Mouse (Mus musculus) E14TG2a.4 (cell line): ENCODE data around the gene Cfap45.

Experiments
- H3K27me3 ChIP-seq: 2 replicates; pipeline ENCODE4 v1.6.1; 2014; ENCODE audit warnings: low read length, control low read depth; ENCODE audit not compliant: insufficient read depth
- H3K36me3 ChIP-seq: 2 replicates; pipeline ENCODE4 v1.6.1; 2014; ENCODE audit warnings: low read length, control low read depth; ENCODE audit not compliant: insufficient read depth
- H3K4me1 ChIP-seq: replicated peaks from 2 replicates; pipeline ENCODE4 v1.6.1; 2014; ENCODE audit warnings: low read depth, low read length, control low read depth
- H3K4me3 ChIP-seq: replicated peaks from 2 replicates; pipeline ENCODE4 v1.5.1; 2014; ENCODE audit warnings: mild to moderate bottlenecking, low read length
- H3K9me3 ChIP-seq: 2 replicates; pipeline ENCODE4 v1.6.1; 2014; ENCODE audit warnings: low read length, control low read depth
- CTCF ChIP-seq: conservative IDR thresholded peaks from 2 replicates; pipeline ENCODE4 v1.5.1; 2014; ENCODE audit warnings: low read length
- NANOG ChIP-seq: IDR thresholded peaks from 2 replicates; pipeline ENCODE4 v1.6.1; 2014; ENCODE audit warnings: borderline replicate concordance, low read length, mixed read lengths
- POU5F1 ChIP-seq: IDR thresholded peaks from 2 replicates; pipeline ENCODE4 v1.6.1; 2014; ENCODE audit warnings: low read length, borderline replicate concordance

The Cfap45 gene

GRCm38 (mm10) chr1:172509235-172509634 lies 11.4 kb upstream of the Cfap45 start:
- Histone ChIP-seq H3K4me3 (no peak overlapping the region), H3K36me3 (peaks cover 41% of the 10 kb centered on the region), H3K27me3 (peaks cover 4% of the 10 kb centered on the region; the same call in 1 of the 2 replicates), H3K4me1 (peaks cover 69% of the 10 kb centered on the region), H3K9me3 (no peaks in the 10 kb centered on the region)
- no peak for TF ChIP-seq CTCF
- TF ChIP-seq POU5F1: no peak
- no peak for TF ChIP-seq NANOG

- H3K27me3 ChIP-seq: peaks cover 4% of the 10 kb centered on the region; the same call in 1 of the 2 replicates
- peaks cover 69% of the 10 kb centered on the region for H3K4me1 ChIP-seq
- TF ChIP-seq NANOG: no peak
- no peak for TF ChIP-seq CTCF
- TF ChIP-seq POU5F1: no peak
- H3K4me3 ChIP-seq: no peak overlapping the region
- no peaks in the 10 kb centered on the region for H3K9me3 ChIP-seq
- H3K36me3 ChIP-seq: peaks cover 38% of the 10 kb centered on the region
Observed at GRCm38 (mm10) chr1:172509983-172510382, 10.6 kb upstream of the Cfap45 start.

GRCm38 (mm10) chr1:172510421-172510972 lies 10.1 kb upstream of the Cfap45 start:
- peak overlapping the region; percentile 57 for H3K4me3 ChIP-seq
- TF ChIP-seq CTCF: no peak
- H3K27me3 ChIP-seq: peaks cover 2% of the 10 kb centered on the region; the same call in 1 of the 2 replicates
- H3K4me1 ChIP-seq: peaks cover 69% of the 10 kb centered on the region
- peaks cover 33% of the 10 kb centered on the region for H3K36me3 ChIP-seq
- H3K9me3 ChIP-seq: no peaks in the 10 kb centered on the region

GRCm38 (mm10) chr1:172512962-172513361 lies 7.6 kb upstream of the Cfap45 start:
- no peaks in the 10 kb centered on the region for H3K27me3 ChIP-seq

DNA sequence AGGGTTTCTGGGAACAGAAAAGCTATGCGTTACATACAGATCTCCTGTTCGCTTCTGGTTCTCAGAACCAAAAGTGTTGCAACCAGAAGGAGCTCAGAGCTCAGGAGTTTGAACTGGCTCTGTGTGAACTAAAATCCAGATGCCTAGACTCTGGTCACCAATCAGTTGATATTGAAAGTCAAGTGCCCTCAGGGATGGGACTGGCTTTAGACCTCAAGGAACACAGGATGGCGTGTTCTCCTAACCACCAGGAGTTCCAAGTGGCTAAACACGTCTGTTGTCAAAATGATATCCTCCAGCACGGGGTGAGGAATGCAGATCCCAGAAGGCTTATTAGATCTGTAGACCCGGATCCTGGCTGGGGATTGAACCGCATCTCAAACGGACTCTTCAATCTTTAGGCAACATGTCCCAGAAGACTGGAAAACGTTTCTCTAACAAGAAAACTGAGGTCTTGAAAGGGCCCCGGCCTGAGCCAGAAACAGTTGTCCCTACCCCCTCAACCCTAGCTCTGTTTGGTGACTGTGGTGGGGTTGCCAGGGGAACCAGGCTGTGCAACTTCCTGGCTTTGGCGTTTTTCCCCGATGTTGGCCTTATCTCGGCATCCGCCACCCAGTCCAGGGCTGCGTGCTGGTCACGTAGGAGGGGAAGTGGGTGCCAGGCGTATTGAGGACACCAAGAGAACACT lies 6.9 kb upstream of the Cfap45 start:
- H3K9me3 ChIP-seq: peaks cover 6% of the 10 kb centered on the region
- H3K36me3 ChIP-seq: peaks cover 2% of the 10 kb centered on the region; the same call in 1 of the 2 replicates
- no peaks in the 10 kb centered on the region for H3K27me3 ChIP-seq
- peak overlapping the region; percentile 26; the same call in 1 of the 2 replicates for H3K4me3 ChIP-seq
- H3K4me1 ChIP-seq: peaks cover 73% of the 10 kb centered on the region
- TF ChIP-seq POU5F1: no peak
- TF ChIP-seq NANOG: no peak
- TF ChIP-seq CTCF: no peak

More at GRCm38 (mm10) chr1:172512962-172513361, 7.6 kb upstream of the Cfap45 start:
- H3K4me1 ChIP-seq: peaks cover 71% of the 10 kb centered on the region
- peaks cover 6% of the 10 kb centered on the region for H3K9me3 ChIP-seq
- H3K4me3 ChIP-seq: peak overlapping the region; percentile 26; the same call in 1 of the 2 replicates
- TF ChIP-seq POU5F1: no peak
- no peak for TF ChIP-seq NANOG
- H3K36me3 ChIP-seq: peaks cover 8% of the 10 kb centered on the region

DNA sequence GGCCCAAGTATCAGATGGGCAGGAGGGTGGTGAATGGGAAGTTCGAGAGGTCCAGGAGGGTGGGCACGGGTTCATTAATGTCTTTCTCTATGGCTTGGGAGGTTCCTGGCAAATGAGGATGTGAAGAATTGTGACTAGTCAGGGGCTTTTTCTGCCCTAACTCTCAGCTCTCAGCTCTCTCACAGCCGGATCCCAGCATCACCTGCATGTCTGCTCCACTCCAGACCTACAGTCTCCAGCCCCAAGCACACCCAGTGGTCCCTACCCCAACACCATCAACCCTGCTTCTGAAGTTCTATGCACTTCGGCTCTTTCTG lies 6.4 kb upstream of the Cfap45 start:
- H3K27me3 ChIP-seq: no peaks in the 10 kb centered on the region
- no peaks in the 10 kb centered on the region for H3K36me3 ChIP-seq
- peaks cover 6% of the 10 kb centered on the region for H3K9me3 ChIP-seq
- H3K4me1 ChIP-seq: peaks cover 78% of the 10 kb centered on the region
- peak overlapping the region; percentile 17; the same call in 1 of the 2 replicates for H3K4me3 ChIP-seq
- no peak for TF ChIP-seq CTCF

- H3K4me1 ChIP-seq: peaks cover 81% of the 10 kb centered on the region
- H3K36me3 ChIP-seq: no peaks in the 10 kb centered on the region
- H3K27me3 ChIP-seq: no peaks in the 10 kb centered on the region
- 0 out of 2 replicates have a peak overlapping the region, but pooled peaks have one; percentile 17 for H3K4me3 ChIP-seq
- no peak for TF ChIP-seq NANOG
- no peak for TF ChIP-seq POU5F1
- no peak for TF ChIP-seq CTCF
- peaks cover 6% of the 10 kb centered on the region for H3K9me3 ChIP-seq
Observed at GRCm38 (mm10) chr1:172514551-172515268, 5.9 kb upstream of the Cfap45 start.

- Histone ChIP-seq H3K9me3 (peaks cover 6% of the 10 kb centered on the region), H3K4me1 (peaks cover 82% of the 10 kb centered on the region), H3K4me3 (no peak overlapping the region), H3K36me3 (no peaks in the 10 kb centered on the region), H3K27me3 (no peaks in the 10 kb centered on the region)
- no peak for TF ChIP-seq POU5F1
- TF ChIP-seq CTCF: no peak
- TF ChIP-seq NANOG: no peak
Observed at GRCm38 (mm10) chr1:172515396-172515795, 5.2 kb upstream of the Cfap45 start.

- Histone ChIP-seq H3K9me3 (peaks cover 6% of the 10 kb centered on the region), H3K36me3 (no peaks in the 10 kb centered on the region), H3K27me3 (no peaks in the 10 kb centered on the region; the same call in 1 of the 2 replicates), H3K4me1 (peaks cover 75% of the 10 kb centered on the region), H3K4me3 (no peak overlapping the region)
- TF ChIP-seq POU5F1 (no peak), CTCF (peak; percentile 97)
Observed at GRCm38 (mm10) chr1:172518013-172518412, 2.6 kb upstream of the Cfap45 start.
